Mouse (Mus musculus): Measurements from ENCODE around the gene Pax6. TPM values are rescaled to one million over a fixed set of nuclear protein-coding genes. Genes with fewer than 3 reads are reported as not detected.

The Pax6 gene
- polyA plus RNA-seq, 1 experiment from 2014 or later = 21.5 TPM

DNA sequence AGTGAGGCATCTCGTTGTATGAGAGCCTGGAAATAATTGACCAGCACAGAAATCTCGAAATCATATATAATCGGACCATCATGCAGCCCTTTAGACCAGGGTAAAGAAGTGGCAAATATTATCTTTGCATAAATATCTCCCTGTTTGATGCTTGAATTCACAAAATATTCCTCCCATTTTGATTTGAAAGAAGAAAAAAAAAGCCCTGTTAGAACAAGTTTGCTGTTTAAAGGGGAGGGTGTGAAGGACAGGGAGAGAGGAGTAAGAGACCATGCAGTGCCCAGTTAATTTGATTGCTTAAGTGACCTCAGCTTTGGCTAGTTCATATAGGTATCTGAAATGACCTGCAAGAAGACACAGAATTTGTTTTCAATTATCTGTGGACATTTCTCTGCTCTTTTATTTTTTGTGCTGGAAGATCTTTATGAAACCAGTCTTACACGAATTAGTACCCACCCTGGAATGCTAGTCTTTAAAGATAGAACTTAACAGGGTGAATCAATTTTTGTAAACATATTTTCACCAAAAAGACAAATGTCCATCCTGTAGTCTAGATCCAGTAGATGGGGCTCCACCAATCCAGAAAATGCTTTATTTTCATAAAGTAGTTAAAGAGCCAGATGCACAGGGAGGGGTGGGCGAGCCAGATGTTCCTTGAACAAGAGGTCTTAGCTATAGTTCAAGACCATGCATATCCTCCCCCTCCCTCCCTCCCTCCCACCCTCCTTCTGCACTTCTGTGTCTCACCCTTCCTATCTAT lies 3.0 kb upstream of the Pax6 start:
- peaks cover 99% of the 10 kb centered on the region for H3K27me3 ChIP-seq
- no peak overlapping the region for H3K4me2 ChIP-seq (replicated peaks)
- no peaks in the 10 kb centered on the region for H3K9me3 ChIP-seq
- no peak overlapping the region for H3K4me3 ChIP-seq
- WGBS = 15% methylated on average over 5 of the region's 5 CpGs
- H3K4me1 ChIP-seq = peaks cover 40% of the 10 kb centered on the region
- no peak overlapping the region for H3K9ac ChIP-seq (replicated peaks)
- no peaks in the 10 kb centered on the region for H3K36me3 ChIP-seq
- no peak for ATAC-seq (ENCODE audit: low FRiP score, low read depth)
- H3K27ac ChIP-seq (replicated peaks) = no peak overlapping the region

DNA sequence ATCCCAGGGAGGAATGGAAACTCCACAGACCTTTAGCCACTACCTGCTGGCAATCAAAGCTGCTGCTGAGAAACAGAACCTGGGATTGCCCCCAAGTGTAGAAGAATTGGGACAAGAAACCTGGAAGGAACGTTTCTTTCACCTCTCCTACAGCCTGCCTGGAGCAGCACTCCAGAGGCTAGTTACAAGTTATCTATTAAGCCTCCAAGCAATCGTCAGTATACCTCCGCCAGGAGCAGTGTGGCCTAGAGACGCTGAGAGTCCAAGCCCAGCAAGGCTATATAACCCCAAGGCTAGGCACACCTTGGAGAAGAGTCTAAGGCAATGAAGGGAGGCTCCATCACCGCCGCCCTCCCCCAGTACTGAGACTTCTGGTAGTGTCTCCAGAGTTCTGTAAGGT lies 2.4 kb upstream of the Pax6 start:
- H3K4me3 ChIP-seq = no peak overlapping the region; the same call in 1 of the 2 replicates
- WGBS = 9% methylated on average over 6 of the region's 6 CpGs
- peaks cover 36% of the 10 kb centered on the region for H3K4me1 ChIP-seq

DNA sequence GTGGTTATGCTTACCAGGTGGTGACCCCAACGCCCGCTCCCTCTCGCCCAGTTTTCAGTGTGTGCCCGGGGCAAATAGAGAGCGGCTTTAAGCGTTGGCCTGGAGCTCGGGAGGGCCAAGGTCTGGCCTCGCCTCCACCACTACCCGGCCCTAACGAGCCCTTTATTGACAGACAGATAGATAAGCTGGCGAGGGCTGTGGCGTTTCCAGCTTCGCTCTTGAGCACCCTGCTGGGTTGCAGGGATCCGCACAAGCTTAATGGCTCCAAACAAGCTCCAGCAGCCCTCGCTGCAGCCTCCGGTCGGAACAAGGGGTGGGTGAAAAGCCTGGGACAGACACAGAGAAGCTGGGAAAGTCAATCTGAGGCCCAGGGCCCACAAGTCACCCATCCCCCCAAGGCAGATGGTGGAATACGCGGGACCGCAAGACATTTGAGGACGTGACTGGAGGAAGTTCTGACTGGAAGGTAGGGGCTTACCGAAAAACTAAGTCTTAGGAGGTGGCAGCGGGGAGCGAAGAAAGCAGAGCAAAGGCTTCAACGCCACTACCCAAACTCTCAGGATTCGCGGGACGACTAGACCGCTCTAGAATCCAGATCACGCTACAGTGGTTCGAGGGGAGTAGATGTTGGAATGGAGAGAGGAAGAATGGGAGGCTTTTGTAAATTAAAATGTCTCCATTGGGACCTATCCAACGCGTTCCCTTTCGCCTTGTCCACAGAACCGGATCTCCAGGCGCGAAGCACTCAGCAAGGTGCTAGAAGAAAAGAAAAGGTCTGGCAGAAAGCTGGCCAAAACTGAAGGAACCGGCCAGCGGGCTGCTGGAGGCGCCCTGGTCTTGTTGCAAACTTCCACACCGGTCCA lies 1.7 kb upstream of the Pax6 start:
- 2% methylated on average over 41 of the region's 41 CpGs for WGBS
- H3K4me3 ChIP-seq = peak overlapping the region; percentile 0; the same call in 1 of the 2 replicates
- H3K4me2 ChIP-seq (replicated peaks) = 0 out of 2 replicates have a peak overlapping the region, but pooled peaks have one; percentile 2
- H3K9ac ChIP-seq (replicated peaks) = no peak overlapping the region
- H3K4me1 ChIP-seq = peaks cover 37% of the 10 kb centered on the region
- no peaks in the 10 kb centered on the region for H3K36me3 ChIP-seq
- peaks cover 99% of the 10 kb centered on the region for H3K27me3 ChIP-seq
- ATAC-seq (ENCODE audit: low FRiP score, low read depth) = no peak
- no peak overlapping the region for H3K27ac ChIP-seq (replicated peaks)
- no peaks in the 10 kb centered on the region for H3K9me3 ChIP-seq

More for the DNA sequence above, 2.4 kb upstream of the Pax6 start:
- Histone ChIP-seq H3K27ac (replicated peaks) (no peak overlapping the region), H3K4me2 (replicated peaks) (0 out of 2 replicates have a peak overlapping the region, but pooled peaks have one; percentile 2), H3K27me3 (peaks cover 99% of the 10 kb centered on the region), H3K9ac (replicated peaks) (no peak overlapping the region), H3K36me3 (no peaks in the 10 kb centered on the region), H3K9me3 (no peaks in the 10 kb centered on the region)
- no peak for ATAC-seq (ENCODE audit: low FRiP score, low read depth)

DNA sequence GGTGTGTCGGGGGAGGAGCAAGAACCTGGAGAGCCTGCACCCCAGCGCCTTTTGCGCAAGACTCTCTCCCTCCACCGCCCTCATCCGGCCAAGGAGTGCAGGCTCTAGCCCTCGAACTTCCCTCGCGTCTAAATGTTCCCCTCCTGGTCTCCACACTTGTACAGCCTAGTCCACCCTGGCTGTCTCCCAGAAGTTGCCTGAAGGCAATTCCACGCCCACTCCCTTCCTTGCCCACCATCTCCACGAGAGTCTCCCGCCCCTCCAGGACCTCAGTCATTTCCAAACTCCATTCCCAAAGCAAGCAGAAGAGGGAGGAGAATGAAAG lies 1.1 kb upstream of the Pax6 start:
- Histone ChIP-seq H3K9ac (replicated peaks) (no peak overlapping the region), H3K4me3 (no peak overlapping the region), H3K4me1 (peaks cover 42% of the 10 kb centered on the region), H3K9me3 (no peaks in the 10 kb centered on the region), H3K36me3 (no peaks in the 10 kb centered on the region), H3K27me3 (peaks cover 99% of the 10 kb centered on the region), H3K4me2 (replicated peaks) (peak overlapping the region; percentile 59; the same call in 1 of the 2 replicates), H3K27ac (replicated peaks) (no peak overlapping the region)
- no peak for ATAC-seq (ENCODE audit: low FRiP score, low read depth)
- 2% methylated on average over 11 of the region's 11 CpGs for WGBS

GRCm38 (mm10) chr2:105669371-105669861 lies 716 bp downstream of the Pax6 start:
- ATAC-seq (ENCODE audit: low FRiP score, low read depth) = no peak
- Histone ChIP-seq H3K36me3 (no peaks in the 10 kb centered on the region), H3K27ac (replicated peaks) (0 out of 2 replicates have a peak overlapping the region, but pooled peaks have one; percentile 15), H3K4me2 (replicated peaks) (peak overlapping the region; percentile 59), H3K4me1 (peaks cover 55% of the 10 kb centered on the region), H3K9ac (replicated peaks) (peak overlapping the region; percentile 50), H3K4me3 (peak overlapping the region; percentile 54), H3K27me3 (peaks cover 99% of the 10 kb centered on the region), H3K9me3 (no peaks in the 10 kb centered on the region)
- WGBS = under 1% methylated on average over 35 of the region's 35 CpGs

DNA sequence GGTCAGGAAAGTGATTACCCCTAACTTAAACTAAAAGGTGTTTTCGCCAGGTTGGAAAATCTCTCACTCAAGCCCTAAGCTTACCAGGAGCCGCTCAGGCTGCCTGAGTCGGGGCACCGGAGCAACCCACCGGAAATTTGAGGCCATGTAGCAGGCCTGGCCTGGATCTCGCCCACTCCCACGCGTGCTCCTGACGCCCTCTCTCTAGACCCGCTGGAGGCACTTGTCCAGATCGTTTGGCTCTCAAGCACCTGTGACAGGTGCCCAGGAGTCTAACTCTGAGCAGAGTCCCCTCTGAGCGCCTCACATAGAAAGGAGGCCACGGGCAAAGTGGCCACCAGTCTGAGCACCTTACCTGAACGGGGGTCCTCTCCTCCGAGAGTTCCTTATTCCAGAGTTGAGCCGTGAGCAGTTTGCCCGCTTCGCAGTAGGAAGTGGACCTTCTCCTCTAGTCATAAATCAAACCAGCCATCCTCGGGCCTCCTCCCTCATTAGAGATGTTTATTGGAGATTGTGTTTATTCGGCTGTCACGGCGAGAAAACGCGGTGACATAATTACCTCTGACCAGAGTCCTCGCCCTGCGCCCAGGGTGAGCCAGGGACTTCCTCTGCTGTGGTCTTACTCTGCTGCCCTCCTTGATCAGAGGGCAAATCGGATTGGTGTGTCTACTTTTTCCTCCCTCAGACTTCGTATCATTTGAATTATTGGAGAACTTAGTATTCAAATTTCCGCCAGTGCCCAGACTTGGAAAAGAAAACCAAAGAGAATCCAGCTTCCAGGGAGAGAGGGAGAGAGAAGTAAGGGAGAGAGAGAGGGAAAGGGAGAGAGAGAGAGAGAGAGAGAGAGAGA lies 1.4 kb downstream of the Pax6 start:
- peak overlapping the region; percentile 50 for H3K9ac ChIP-seq (replicated peaks)
- peak overlapping the region; percentile 59 for H3K4me2 ChIP-seq (replicated peaks)
- ATAC-seq (ENCODE audit: low FRiP score, low read depth) = no peak
- 0 out of 2 replicates have a peak overlapping the region, but pooled peaks have one; percentile 39 for H3K27ac ChIP-seq (replicated peaks)
- no peaks in the 10 kb centered on the region for H3K36me3 ChIP-seq
- peaks cover 62% of the 10 kb centered on the region for H3K4me1 ChIP-seq
- H3K9me3 ChIP-seq = no peaks in the 10 kb centered on the region
- peaks cover 99% of the 10 kb centered on the region for H3K27me3 ChIP-seq
- H3K4me3 ChIP-seq = peak overlapping the region; percentile 54
- 1% methylated on average over 29 of the region's 29 CpGs for WGBS

DNA sequence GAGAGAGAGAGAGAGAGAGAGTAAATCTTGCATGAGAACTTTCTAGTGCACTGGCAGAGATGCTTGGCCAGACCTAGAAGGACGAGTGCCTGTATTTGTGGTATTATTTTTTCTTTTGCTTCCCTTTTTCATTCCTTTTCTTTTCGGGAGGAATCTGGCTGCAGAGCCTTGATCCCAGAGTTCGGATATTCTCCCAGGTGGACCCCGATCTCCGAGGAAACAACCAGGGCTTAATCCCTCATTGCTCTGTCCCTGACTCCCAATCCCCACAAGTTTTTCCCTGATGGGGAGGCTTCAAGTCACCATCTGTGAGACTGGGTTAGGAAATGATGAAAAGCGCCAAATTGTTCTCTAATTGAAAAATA lies 2.0 kb downstream of the Pax6 start:
- WGBS = 0% methylated on average over 6 of the region's 6 CpGs
- H3K27ac ChIP-seq (replicated peaks) = peak overlapping the region; percentile 39; the same call in 1 of the 2 replicates

DNA sequence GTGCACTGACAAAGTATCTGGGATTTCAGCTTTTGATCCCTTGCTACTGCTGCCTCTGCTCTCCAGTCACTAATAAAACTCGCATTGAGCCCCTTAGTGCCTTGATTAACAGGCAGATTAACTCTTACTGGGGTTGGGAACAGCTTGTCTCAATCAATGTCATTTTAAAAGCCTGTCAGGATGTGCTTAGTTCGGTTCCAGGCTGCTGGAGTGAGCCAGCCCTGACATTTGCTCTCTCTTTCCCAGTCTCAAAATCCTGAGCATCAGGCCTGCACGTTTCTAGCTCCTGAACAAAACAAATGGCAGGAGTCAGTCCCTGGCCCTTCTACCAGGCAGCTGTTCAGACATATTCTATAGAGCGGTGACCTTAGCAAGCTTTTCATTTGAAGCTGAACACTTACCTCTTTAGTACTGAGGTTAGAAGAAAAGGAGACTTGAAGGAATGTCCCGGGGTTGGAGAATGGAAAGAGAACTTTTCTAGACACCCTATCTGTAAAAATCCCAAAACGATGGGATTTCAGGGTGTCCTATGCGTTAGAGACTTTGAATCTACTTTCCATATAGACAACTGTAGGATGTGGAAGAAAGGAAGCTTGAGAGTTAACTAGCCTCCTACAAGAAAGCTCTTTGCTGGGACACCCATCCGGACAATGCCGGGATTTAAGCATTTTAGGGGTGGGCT lies 2.6 kb downstream of the Pax6 start:
- Histone ChIP-seq H3K36me3 (no peaks in the 10 kb centered on the region), H3K27me3 (peaks cover 99% of the 10 kb centered on the region), H3K4me1 (peaks cover 69% of the 10 kb centered on the region), H3K9ac (replicated peaks) (peak overlapping the region; percentile 46; the same call in 1 of the 2 replicates), H3K9me3 (no peaks in the 10 kb centered on the region), H3K27ac (replicated peaks) (peak overlapping the region; percentile 39; the same call in 1 of the 2 replicates), H3K4me3 (peak overlapping the region; percentile 54), H3K4me2 (replicated peaks) (peak overlapping the region; percentile 59)
- no peak for ATAC-seq (ENCODE audit: low FRiP score, low read depth)
- WGBS = 2% methylated on average over 9 of the region's 9 CpGs

More for the DNA sequence above, 2.0 kb downstream of the Pax6 start:
- ATAC-seq (ENCODE audit: low FRiP score, low read depth) = no peak
- Histone ChIP-seq H3K36me3 (no peaks in the 10 kb centered on the region), H3K4me2 (replicated peaks) (peak overlapping the region; percentile 59), H3K4me3 (peak overlapping the region; percentile 54), H3K9ac (replicated peaks) (0 out of 2 replicates have a peak overlapping the region, but pooled peaks have one; percentile 11), H3K4me1 (peaks cover 65% of the 10 kb centered on the region), H3K9me3 (no peaks in the 10 kb centered on the region), H3K27me3 (peaks cover 99% of the 10 kb centered on the region)

- H3K9me3 ChIP-seq = no peaks in the 10 kb centered on the region
- peak overlapping the region; percentile 59 for H3K4me2 ChIP-seq (replicated peaks)
- peak overlapping the region; percentile 35 for H3K27ac ChIP-seq (replicated peaks)
- WGBS = 1% methylated on average over 25 of the region's 25 CpGs
- H3K36me3 ChIP-seq = no peaks in the 10 kb centered on the region
- peak overlapping the region; percentile 46 for H3K9ac ChIP-seq (replicated peaks)
- peaks cover 64% of the 10 kb centered on the region for H3K4me1 ChIP-seq
- peak overlapping the region; percentile 54 for H3K4me3 ChIP-seq
- ATAC-seq (ENCODE audit: low FRiP score, low read depth) = no peak
- peaks cover 99% of the 10 kb centered on the region for H3K27me3 ChIP-seq
These were observed 3.3 kb downstream of the Pax6 start for GRCm38 (mm10) chr2:105671798-105672595.

DNA sequence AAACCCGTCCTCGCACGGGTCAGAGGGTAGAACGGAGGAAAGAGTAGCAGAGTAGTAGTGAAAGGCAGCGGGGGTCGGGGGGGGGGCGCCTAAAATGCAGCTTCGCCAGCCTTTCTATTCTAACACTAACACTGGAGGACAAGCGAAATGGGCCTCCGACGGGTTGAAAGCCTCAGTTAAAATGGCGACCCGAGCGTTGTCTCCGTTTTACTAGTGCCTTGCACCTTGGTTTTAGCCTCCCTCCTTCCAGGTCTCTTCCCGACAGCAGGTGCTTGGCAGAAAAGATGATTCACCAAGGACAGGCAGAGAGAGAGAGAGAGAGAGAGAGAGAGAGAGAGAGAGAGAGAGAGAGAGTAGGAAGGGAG lies 3.9 kb downstream of the Pax6 start:
- Histone ChIP-seq H3K4me3 (peak overlapping the region; percentile 54), H3K27me3 (peaks cover 99% of the 10 kb centered on the region), H3K9ac (replicated peaks) (peak overlapping the region; percentile 46), H3K27ac (replicated peaks) (peak overlapping the region; percentile 35), H3K36me3 (no peaks in the 10 kb centered on the region), H3K4me2 (replicated peaks) (peak overlapping the region; percentile 59), H3K9me3 (no peaks in the 10 kb centered on the region), H3K4me1 (peaks cover 58% of the 10 kb centered on the region)
- ATAC-seq (ENCODE audit: low FRiP score, low read depth) = no peak
- 2% methylated on average over 15 of the region's 16 CpGs for WGBS
